Mouse (Mus musculus): ENCODE data around the gene Otx1. TPM values are rescaled to one million over a fixed set of nuclear protein-coding genes. Genes with fewer than 3 reads are reported as not detected.

Gene Otx1
- polyA plus RNA-seq, 1 experiment from 2014 or later: 15.2 TPM

DNA sequence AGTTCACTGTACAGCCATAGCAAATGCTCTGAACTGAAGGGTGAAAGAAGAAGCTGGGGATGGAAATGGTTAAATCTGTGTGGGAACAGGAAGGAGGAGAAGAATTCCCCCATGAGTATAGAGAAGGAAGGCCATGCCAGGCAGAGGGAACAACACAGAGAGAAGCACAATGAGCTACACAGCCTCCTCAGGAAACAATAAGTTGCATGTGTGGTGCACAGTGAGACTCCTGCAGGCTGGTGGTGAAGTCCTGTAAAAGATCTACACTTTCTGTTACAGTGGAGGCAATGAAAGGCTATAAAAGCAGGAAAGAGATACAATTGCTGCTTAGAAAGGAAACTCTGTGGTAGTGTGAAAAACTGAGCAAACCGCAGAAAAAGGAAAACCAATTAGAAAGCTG, 17.6 kb downstream of the Otx1 start:
- H3K4me2 ChIP-seq (ENCODE audit: low read length): no peak overlapping the region
- ATAC-seq (ENCODE audit: low FRiP score, low TSS enrichment) (no peak), DNase-seq (no peak)
- 75% methylated on average over 1 of the region's 1 CpGs for WGBS
- H3K27ac ChIP-seq (replicated peaks; ENCODE audit: low read depth, low read length): no peak overlapping the region
- no peaks in the 10 kb centered on the region for H3K9me3 ChIP-seq (ENCODE audit: control insufficient read depth, low read length)
- no peak overlapping the region for H3K9ac ChIP-seq (replicated peaks; ENCODE audit: low read length)
- H3K4me1 ChIP-seq (ENCODE audit: control insufficient read depth, insufficient read depth, low read length): no peaks in the 10 kb centered on the region
- no peak overlapping the region for H3K4me3 ChIP-seq (replicated peaks; ENCODE audit: low read depth, low read length)
- H3K27me3 ChIP-seq (ENCODE audit: control insufficient read depth, insufficient read depth, low read length): peaks cover 10% of the 10 kb centered on the region; the same call in 1 of the 2 replicates
- H3K36me3 ChIP-seq (ENCODE audit: control insufficient read depth, insufficient read depth, low read length): no peaks in the 10 kb centered on the region

DNA sequence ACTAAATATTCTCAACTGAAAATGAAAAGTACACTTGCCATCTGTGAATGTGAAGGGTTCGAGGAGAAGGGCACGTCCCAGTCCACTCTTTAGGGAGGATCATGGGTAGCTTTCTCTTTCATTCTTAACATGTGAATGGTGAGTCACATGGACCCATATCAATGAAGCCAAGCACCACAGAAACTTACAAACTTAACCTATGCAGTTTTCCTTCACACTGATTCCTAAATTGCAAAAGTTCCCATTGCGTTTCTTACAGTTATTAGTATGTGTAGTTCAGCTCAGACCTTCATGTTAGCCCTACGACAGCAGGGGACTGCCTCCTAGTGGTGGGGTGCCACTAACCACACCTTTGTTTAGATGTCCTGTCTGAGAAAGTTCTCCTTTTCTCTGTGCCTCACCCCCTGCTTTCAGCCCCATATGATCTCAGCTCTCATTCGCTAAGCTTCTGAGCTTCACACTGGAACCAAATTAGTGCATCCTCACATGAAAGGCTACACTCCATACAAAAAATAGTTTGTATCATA, 28.6 kb downstream of the Otx1 start:
- ATAC-seq (ENCODE audit: low FRiP score, low TSS enrichment): no peak
- no peaks in the 10 kb centered on the region for H3K4me1 ChIP-seq (ENCODE audit: control insufficient read depth, insufficient read depth, low read length)
- H3K36me3 ChIP-seq (ENCODE audit: control insufficient read depth, insufficient read depth, low read length): no peaks in the 10 kb centered on the region
- H3K4me3 ChIP-seq (replicated peaks; ENCODE audit: low read depth, low read length): no peak overlapping the region
- H3K27ac ChIP-seq (replicated peaks; ENCODE audit: low read depth, low read length): no peak overlapping the region
- no peak overlapping the region for H3K4me2 ChIP-seq (ENCODE audit: low read length)
- WGBS: 84% methylated on average over 5 of the region's 5 CpGs
- DNase-seq: no peak
- no peak overlapping the region for H3K9ac ChIP-seq (replicated peaks; ENCODE audit: low read length)
- peaks cover 6% of the 10 kb centered on the region; the same call in 1 of the 2 replicates for H3K9me3 ChIP-seq (ENCODE audit: control insufficient read depth, low read length)
- H3K27me3 ChIP-seq (ENCODE audit: control insufficient read depth, insufficient read depth, low read length): no peaks in the 10 kb centered on the region

DNA sequence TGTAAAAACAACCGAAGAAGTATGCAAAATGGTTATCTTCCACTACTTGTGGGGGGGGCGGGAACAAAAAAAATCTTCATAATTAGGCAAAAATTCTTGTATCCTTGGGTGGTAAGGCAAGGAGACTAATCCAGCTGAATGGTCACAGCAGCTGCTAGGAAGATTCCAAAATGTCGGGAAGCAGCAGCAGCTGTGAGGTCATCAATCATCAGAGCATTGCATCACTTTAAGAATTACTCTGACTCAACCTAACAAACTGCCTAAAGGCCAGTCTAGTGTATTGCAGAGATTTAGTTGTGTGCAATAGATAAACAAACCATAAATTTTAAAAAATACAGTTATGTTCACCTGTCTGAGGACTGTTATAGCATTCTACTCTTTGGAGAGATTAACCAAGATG, 29.1 kb downstream of the Otx1 start:
- Histone ChIP-seq H3K9me3 (ENCODE audit: control insufficient read depth, low read length) (peaks cover 6% of the 10 kb centered on the region; the same call in 1 of the 2 replicates), H3K4me3 (replicated peaks; ENCODE audit: low read depth, low read length) (no peak overlapping the region), H3K36me3 (ENCODE audit: control insufficient read depth, insufficient read depth, low read length) (no peaks in the 10 kb centered on the region), H3K9ac (replicated peaks; ENCODE audit: low read length) (no peak overlapping the region), H3K27me3 (ENCODE audit: control insufficient read depth, insufficient read depth, low read length) (no peaks in the 10 kb centered on the region), H3K27ac (replicated peaks; ENCODE audit: low read depth, low read length) (no peak overlapping the region), H3K4me2 (ENCODE audit: low read length) (no peak overlapping the region), H3K4me1 (ENCODE audit: control insufficient read depth, insufficient read depth, low read length) (no peaks in the 10 kb centered on the region)
- DNase-seq (no peak), ATAC-seq (ENCODE audit: low FRiP score, low TSS enrichment) (no peak)
- WGBS: 86% methylated on average over 3 of the region's 3 CpGs

DNA sequence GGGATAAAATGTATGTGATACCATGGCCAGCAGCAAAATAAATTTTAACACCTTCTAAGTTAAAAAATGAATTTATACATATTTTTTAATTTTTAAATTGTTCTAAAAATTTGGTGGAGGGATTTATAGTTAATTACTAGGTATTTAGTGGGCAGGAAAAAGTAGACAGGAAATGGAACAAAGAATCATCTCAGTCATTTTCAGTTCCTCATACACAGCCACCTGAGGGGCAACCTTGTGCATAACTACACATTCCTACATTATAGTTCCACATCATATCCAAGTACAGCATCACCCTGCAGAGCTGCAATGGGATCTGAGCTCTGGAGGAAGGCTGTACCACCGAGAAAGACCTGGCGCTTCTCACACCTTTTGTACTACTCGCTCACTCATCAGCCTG, 33.8 kb downstream of the Otx1 start:
- no peak for DNase-seq
- H3K4me1 ChIP-seq (ENCODE audit: control insufficient read depth, insufficient read depth, low read length): no peaks in the 10 kb centered on the region
- H3K27me3 ChIP-seq (ENCODE audit: control insufficient read depth, insufficient read depth, low read length): no peaks in the 10 kb centered on the region
- no peaks in the 10 kb centered on the region for H3K36me3 ChIP-seq (ENCODE audit: control insufficient read depth, insufficient read depth, low read length)
- ATAC-seq (ENCODE audit: low FRiP score, low TSS enrichment): no peak
- H3K9me3 ChIP-seq (ENCODE audit: control insufficient read depth, low read length): peaks cover 6% of the 10 kb centered on the region; the same call in 1 of the 2 replicates
- no peak overlapping the region for H3K27ac ChIP-seq (replicated peaks; ENCODE audit: low read depth, low read length)
- H3K4me2 ChIP-seq (ENCODE audit: low read length): no peak overlapping the region
- no peak overlapping the region for H3K9ac ChIP-seq (replicated peaks; ENCODE audit: low read length)
- 96% methylated on average over 3 of the region's 3 CpGs for WGBS
- H3K4me3 ChIP-seq (replicated peaks; ENCODE audit: low read depth, low read length): no peak overlapping the region

DNA sequence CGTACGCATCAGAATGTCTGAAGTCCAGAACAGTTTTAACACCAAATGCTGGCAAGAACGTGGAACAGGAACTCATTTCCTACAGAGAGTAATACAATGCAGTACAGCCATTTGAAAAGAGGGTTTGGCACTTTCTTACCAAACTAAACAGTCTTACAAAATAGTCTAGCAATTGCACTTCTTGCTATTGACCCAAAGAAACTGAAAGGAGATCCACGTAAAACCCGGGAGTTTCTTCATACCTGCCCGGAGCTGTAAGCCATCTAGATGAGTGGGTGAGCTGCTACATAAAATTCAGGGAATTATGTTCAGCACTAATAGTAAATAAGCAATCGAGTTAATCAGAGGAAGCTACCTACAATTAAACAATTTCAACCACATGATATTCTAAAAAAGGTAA, 47.5 kb downstream of the Otx1 start:
- Histone ChIP-seq H3K4me1 (ENCODE audit: control insufficient read depth, insufficient read depth, low read length) (no peaks in the 10 kb centered on the region), H3K27me3 (ENCODE audit: control insufficient read depth, insufficient read depth, low read length) (no peaks in the 10 kb centered on the region), H3K27ac (replicated peaks; ENCODE audit: low read depth, low read length) (no peak overlapping the region), H3K4me2 (ENCODE audit: low read length) (no peak overlapping the region), H3K9me3 (ENCODE audit: control insufficient read depth, low read length) (no peaks in the 10 kb centered on the region), H3K4me3 (replicated peaks; ENCODE audit: low read depth, low read length) (no peak overlapping the region), H3K9ac (replicated peaks; ENCODE audit: low read length) (no peak overlapping the region), H3K36me3 (ENCODE audit: control insufficient read depth, insufficient read depth, low read length) (no peaks in the 10 kb centered on the region)
- DNase-seq (no peak), ATAC-seq (ENCODE audit: low FRiP score, low TSS enrichment) (no peak)
- WGBS: 92% methylated on average over 7 of the region's 7 CpGs

DNA sequence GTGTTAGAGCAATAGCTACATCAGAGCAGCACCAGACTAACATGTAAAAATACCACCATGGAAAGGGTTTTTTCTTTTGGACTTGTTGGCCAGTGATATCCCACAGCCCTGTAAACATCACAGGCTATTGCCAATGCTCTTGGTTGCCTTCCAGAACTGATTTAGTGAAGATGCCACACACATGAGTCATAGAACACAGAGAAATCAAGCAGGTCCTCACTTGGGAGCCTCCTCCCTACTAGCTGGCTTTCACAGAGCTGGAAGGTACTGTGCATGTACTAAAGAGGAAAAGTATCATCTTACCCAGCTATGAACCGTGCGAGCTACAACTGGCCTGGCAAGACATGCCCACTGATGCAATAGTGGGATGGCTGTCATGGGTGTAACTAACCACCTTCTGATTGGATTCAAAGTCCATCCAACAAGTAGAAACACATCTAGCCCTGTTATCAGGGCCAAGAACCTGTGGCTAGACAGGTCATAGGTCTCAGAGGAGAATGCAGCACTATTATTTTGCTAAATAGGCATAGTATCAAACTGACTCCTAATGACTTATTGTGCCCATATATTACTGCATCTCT, 51.0 kb downstream of the Otx1 start:
- Histone ChIP-seq H3K4me1 (ENCODE audit: control insufficient read depth, insufficient read depth, low read length) (no peaks in the 10 kb centered on the region), H3K36me3 (ENCODE audit: control insufficient read depth, insufficient read depth, low read length) (no peaks in the 10 kb centered on the region), H3K4me2 (ENCODE audit: low read length) (no peak overlapping the region), H3K9ac (replicated peaks; ENCODE audit: low read length) (no peak overlapping the region), H3K27ac (replicated peaks; ENCODE audit: low read depth, low read length) (no peak overlapping the region), H3K9me3 (ENCODE audit: control insufficient read depth, low read length) (no peaks in the 10 kb centered on the region), H3K4me3 (replicated peaks; ENCODE audit: low read depth, low read length) (no peak overlapping the region), H3K27me3 (ENCODE audit: control insufficient read depth, insufficient read depth, low read length) (no peaks in the 10 kb centered on the region)
- 87% methylated on average over 2 of the region's 2 CpGs for WGBS
- ATAC-seq (ENCODE audit: low FRiP score, low TSS enrichment): no peak
- DNase-seq: no peak

DNA sequence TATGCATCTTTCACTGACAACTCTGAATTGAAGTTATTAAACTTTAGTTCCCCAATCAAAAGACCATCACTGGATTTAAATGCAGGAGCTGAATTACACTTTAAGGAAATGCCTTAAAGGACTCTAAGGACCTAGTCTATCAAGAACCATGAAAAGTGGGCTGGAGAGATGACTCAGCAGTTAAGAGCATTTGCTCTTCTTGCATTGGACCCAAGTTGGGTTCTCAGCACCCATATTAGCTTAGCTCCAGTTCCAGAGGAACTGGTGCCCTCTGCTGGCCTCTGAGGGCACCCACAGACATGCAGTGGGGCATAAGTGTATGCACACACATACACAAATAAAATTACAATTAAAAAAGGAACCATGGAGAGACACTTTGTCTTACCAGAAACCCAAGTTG, 52.6 kb downstream of the Otx1 start:
- Histone ChIP-seq H3K36me3 (ENCODE audit: control insufficient read depth, insufficient read depth, low read length) (no peaks in the 10 kb centered on the region), H3K27me3 (ENCODE audit: control insufficient read depth, insufficient read depth, low read length) (no peaks in the 10 kb centered on the region), H3K4me3 (replicated peaks; ENCODE audit: low read depth, low read length) (no peak overlapping the region), H3K9ac (replicated peaks; ENCODE audit: low read length) (no peak overlapping the region), H3K9me3 (ENCODE audit: control insufficient read depth, low read length) (no peaks in the 10 kb centered on the region), H3K27ac (replicated peaks; ENCODE audit: low read depth, low read length) (no peak overlapping the region), H3K4me2 (ENCODE audit: low read length) (no peak overlapping the region), H3K4me1 (ENCODE audit: control insufficient read depth, insufficient read depth, low read length) (no peaks in the 10 kb centered on the region)
- ATAC-seq (ENCODE audit: low FRiP score, low TSS enrichment): no peak
- DNase-seq: no peak
